Mouse (Mus musculus) liver, postnatal 0 days (tissue): ENCODE measurements around the gene Sox8.

Source experiments
- CTCF ChIP-seq: sonication (generic); IDR thresholded peaks from 2 replicates; pipeline ENCODE4 v1.5.1; 2016; ENCODE audit warnings: antibody characterized with exemption, low read depth
- EP300 ChIP-seq: IDR thresholded peaks from 2 replicates; pipeline ENCODE4 v1.6.1; 2016; ENCODE audit warnings: antibody characterized with exemption, low read depth, mild to moderate bottlenecking

GRCm38 (mm10) chr17:25602366-25602765 lies 31.9 kb upstream of the Sox8 start:
- no peak for TF ChIP-seq CTCF
- no peak for TF ChIP-seq EP300
